Mouse (Mus musculus) ES-E14 (cell line): Measurements from ENCODE around the gene Tbc1d10c. TPM values are rescaled to one million over a fixed set of nuclear protein-coding genes. Genes with fewer than 3 reads are reported as not detected.

ENCODE experiments used
- DNase-seq: peaks from one replicate; pipeline ENCODE4 v3.0.0-alpha.2; 2013; ENCODE audit warnings: low read depth, low spot score
- H3K27ac ChIP-seq: 2 replicates; pipeline ENCODE4 v1.5.1; 2012; ENCODE audit warnings: low read depth, mild to moderate bottlenecking, low read length, moderate library complexity, mixed read lengths; ENCODE audit not compliant: poor library complexity, insufficient read depth, severe bottlenecking
- H3K36me3 ChIP-seq: 2 replicates; pipeline ENCODE4 v1.6.1; 2012; ENCODE audit warnings: mild to moderate bottlenecking, low read length, moderate library complexity, mixed read lengths; ENCODE audit not compliant: control insufficient read depth, poor library complexity, insufficient read depth, severe bottlenecking
- H3K4me1 ChIP-seq, 2 experiments: fragments of 150-350 bp in 1 of 2; sonication (generic) in 1 of 2; 2 replicates each; pipeline ENCODE4 v1.6.1; 2012; ENCODE audit warnings: low read length in 2 of 2, mild to moderate bottlenecking in 1 of 2, mixed read lengths in 1 of 2; ENCODE audit not compliant: control insufficient read depth in 2 of 2, insufficient read depth in 2 of 2, poor library complexity in 1 of 2
- H3K4me3 ChIP-seq, 2 experiments: fragments of 150-350 bp in 1 of 2; sonication (generic) in 1 of 2; 2 replicates each; pipeline ENCODE4 v1.5.1; 2012; ENCODE audit warnings: low read length in 2 of 2, low read depth in 1 of 2, mild to moderate bottlenecking in 1 of 2, mixed read lengths in 1 of 2; ENCODE audit not compliant: insufficient read depth in 1 of 2, poor library complexity in 1 of 2, severe bottlenecking in 1 of 2
- H3K9ac ChIP-seq: 2 replicates; pipeline ENCODE4 v1.6.1; 2012; ENCODE audit warnings: low read depth, mild to moderate bottlenecking, low read length, mixed read lengths; ENCODE audit not compliant: poor library complexity, insufficient read depth, severe bottlenecking
- H3K9me3 ChIP-seq: fragments of 150-350 bp; sonication (generic); 2 replicates; pipeline ENCODE4 v1.6.1; 2012; ENCODE audit warnings: low read depth, mild to moderate bottlenecking, low read length; ENCODE audit not compliant: control insufficient read depth, insufficient read depth
- CHD2 ChIP-seq: IDR thresholded peaks from 2 replicates; pipeline ENCODE4 v1.6.1; 2014; ENCODE audit warnings: mild to moderate bottlenecking, low read depth, low read length, inconsistent platforms
- HCFC1 ChIP-seq: IDR thresholded peaks from 2 replicates; pipeline ENCODE4 v1.6.1; 2012; ENCODE audit warnings: low read length, inconsistent platforms, borderline replicate concordance; ENCODE audit not compliant: insufficient read depth
- MAFK ChIP-seq: IDR thresholded peaks from 2 replicates; pipeline ENCODE4 v1.6.1; 2014; ENCODE audit warnings: mild to moderate bottlenecking, low read depth, low read length, inconsistent platforms; ENCODE audit not compliant: insufficient read depth
- ZC3H11A ChIP-seq: IDR thresholded peaks from 2 replicates; pipeline ENCODE4 v1.6.1; 2012; ENCODE audit warnings: low read depth, mild to moderate bottlenecking, inconsistent platforms, low read length, borderline replicate concordance
- ZNF384 ChIP-seq: IDR thresholded peaks from 2 replicates; pipeline ENCODE4 v1.6.1; 2012; ENCODE audit warnings: low read depth, low read length, inconsistent platforms
- in situ Hi-C, 2 experiments: fragments of 600-800 bp; cut with MboI; formaldehyde crosslinking; loops; one replicate each; pipeline ENCODE4 v1.15.1; 2025; ENCODE audit warnings: low sequenced_read_pairs in 2 of 2, inconsistent platforms in 1 of 2; ENCODE audit not compliant: unreplicated experiment in 2 of 2
- total RNA-seq: library from RNA; depleted of rRNA; stranded (reverse); fragments of 300-350 nt; gene quantifications from 2 replicates; pipeline ENCODE4 v1.2.3, GENCODE M21; 2012

Tbc1d10c gene
- total RNA-seq, 1 experiment = 2.9 TPM

- in situ Hi-C loops = no loop called here
- no peak overlapping the region for H3K27ac ChIP-seq
- TF ChIP-seq ZC3H11A (peak; percentile 84; the same call in 1 of the 2 replicates), HCFC1 (no peak)
- H3K9me3 ChIP-seq = no peaks in the 10 kb centered on the region
- H3K9ac ChIP-seq = no peak overlapping the region
- H3K4me3 ChIP-seq = no peak overlapping the region
- DNase-seq = no peak
- no peaks in the 10 kb centered on the region for H3K36me3 ChIP-seq
- H3K4me1 ChIP-seq = peaks cover 4 to 23% of the 10 kb centered on the region in 2 experiments; a peak in 3 of 4 replicates
These were observed 15.9 kb upstream of the Tbc1d10c start for GRCm38 (mm10) chr19:4206971-4207370.

GRCm38 (mm10) chr19:4204889-4205288 is 13.8 kb upstream of the Tbc1d10c start:
- Histone ChIP-seq H3K27ac (no peak overlapping the region), H3K9me3 (no peaks in the 10 kb centered on the region), H3K36me3 (peaks cover 6% of the 10 kb centered on the region; the same call in 1 of the 2 replicates), H3K4me3 (no peak overlapping the region), H3K9ac (no peak overlapping the region), H3K4me1 (peaks cover 4 to 21% of the 10 kb centered on the region in 2 experiments; a peak in 3 of 4 replicates)
- in situ Hi-C loops = no loop called here
- TF ChIP-seq CHD2 (no peak), MAFK (no peak), ZC3H11A (no peak), ZNF384 (no peak), HCFC1 (no peak)
- DNase-seq = no peak

- H3K9ac ChIP-seq = no peak overlapping the region
- in situ Hi-C loops = no loop called here
- no peak overlapping the region for H3K4me3 ChIP-seq
- peaks cover 15% of the 10 kb centered on the region for H3K36me3 ChIP-seq
- TF ChIP-seq ZNF384 (no peak), HCFC1 (no peak), ZC3H11A (no peak), MAFK (no peak), CHD2 (no peak)
- DNase-seq = no peak
- H3K4me1 ChIP-seq = peaks cover 2 to 19% of the 10 kb centered on the region in 2 experiments; a peak in 3 of 4 replicates
- H3K9me3 ChIP-seq = no peaks in the 10 kb centered on the region
- H3K27ac ChIP-seq = no peak overlapping the region
These were observed 12.7 kb upstream of the Tbc1d10c start for GRCm38 (mm10) chr19:4203604-4204326.

- no peak for TF ChIP-seq ZC3H11A
- no peak for TF ChIP-seq HCFC1
- H3K4me3 ChIP-seq = no peak overlapping the region
These were observed 12.1 kb upstream of the Tbc1d10c start for GRCm38 (mm10) chr19:4203148-4203547.

More at GRCm38 (mm10) chr19:4203148-4203547, 12.1 kb upstream of the Tbc1d10c start:
- Histone ChIP-seq H3K36me3 (peaks cover 15% of the 10 kb centered on the region), H3K27ac (no peak overlapping the region), H3K9ac (no peak overlapping the region), H3K4me1 (peaks cover 2 to 14% of the 10 kb centered on the region in 2 experiments; a peak in 2 of 4 replicates), H3K9me3 (no peaks in the 10 kb centered on the region)
- no peak for DNase-seq
- in situ Hi-C loops = no loop called here
